Mouse (Mus musculus) right cerebral cortex, postnatal 4 days (tissue): ENCODE data around the gene Mast3.

Source experiments
- DNase-seq: peaks from one replicate; pipeline ENCODE4 v3.0.0-alpha.2; 2022

The Mast3 gene

DNA sequence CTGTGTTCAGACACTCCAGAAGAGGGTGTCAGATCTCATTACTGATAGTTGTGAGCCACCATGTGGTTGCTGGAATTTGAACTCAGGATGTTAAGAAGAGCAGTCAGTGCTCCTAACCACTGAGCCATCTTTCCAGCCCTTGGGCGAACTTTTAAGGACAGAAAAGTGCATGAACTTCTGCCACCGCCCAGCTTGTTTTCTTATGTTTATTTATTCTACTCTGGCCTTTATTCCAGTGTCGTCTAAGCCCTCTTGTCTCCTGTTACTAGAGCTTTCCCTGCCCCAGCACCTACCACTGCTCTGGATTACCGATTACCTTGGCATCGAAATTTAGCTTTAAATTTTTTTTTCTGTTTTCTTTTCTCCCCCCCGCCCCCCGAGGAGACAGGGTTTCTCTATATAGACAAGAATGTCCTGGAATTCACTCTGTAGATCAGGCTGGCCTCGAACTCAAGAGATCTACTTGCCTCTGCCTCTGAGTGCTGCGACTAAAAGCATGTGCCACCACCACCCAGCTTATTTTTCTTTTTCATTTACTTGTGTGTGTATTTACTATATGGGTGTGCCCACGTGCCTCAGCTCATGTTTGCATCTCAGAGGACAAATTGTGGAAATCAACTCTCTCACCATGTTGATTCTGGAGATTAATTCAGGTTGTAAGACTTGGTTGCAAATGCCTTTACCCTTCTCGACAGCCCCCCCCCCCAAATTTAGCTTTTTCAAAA, 1.9 kb downstream of the Mast3 start:
- no peak for DNase-seq

DNA sequence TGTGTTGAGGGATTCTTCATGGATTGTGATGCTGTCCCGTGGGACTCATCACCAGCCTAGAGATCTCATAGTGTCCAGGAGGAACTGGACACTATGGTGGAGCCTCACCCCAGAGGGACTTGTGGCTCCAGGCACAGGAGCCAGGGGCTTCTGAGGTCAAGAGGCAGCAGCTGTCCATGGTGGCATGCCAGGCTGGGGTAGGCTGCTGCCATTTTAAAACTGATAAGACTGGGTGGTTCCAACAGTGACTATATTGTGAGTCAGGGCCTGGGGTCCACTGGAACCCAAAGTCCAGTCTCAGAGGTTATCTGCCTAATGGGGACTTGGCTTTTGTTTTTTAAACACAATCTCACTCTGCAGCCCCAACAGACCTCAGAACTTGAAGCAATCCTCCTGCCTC, 3.0 kb downstream of the Mast3 start:
- no peak for DNase-seq

DNA sequence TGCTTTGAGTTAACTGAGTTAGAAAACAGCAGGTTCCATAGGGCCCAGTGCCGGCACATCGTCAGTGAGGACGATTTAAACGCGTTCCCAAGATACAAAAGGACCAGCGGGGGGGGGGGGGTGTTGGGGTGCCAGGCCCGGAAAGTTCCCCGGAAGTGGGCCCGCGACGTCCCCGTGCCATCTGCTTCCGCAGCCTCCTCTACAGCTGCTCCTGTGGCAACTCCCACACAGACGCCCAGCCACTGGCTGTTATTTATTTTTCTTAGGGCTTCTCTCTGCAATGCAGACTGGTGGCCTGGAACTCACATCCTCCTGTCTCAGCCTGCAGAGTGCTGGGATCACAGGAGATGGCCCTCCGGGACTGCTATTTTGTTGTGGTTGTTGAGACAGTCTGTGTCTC, 3.7 kb downstream of the Mast3 start:
- DNase-seq = no peak

DNA sequence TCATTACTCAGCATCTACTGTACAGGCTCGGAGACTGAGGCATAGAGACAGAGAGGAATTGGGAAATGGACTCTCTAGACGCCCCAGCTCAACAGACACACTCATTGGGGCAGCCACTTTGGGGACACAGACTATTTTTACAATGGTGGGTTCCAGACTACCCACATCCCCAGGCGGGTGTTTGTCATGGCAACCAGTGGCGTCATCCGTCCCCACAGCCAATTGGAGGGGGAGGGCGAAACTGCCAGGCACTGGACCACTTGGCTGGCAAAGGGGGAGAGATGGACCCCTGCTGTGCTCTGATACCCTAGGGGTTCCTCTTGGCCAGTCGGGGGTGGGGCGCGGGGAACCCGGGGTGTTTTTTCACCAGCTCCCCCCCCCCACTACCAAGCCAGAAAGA, 4.2 kb downstream of the Mast3 start:
- DNase-seq = no peak

DNA sequence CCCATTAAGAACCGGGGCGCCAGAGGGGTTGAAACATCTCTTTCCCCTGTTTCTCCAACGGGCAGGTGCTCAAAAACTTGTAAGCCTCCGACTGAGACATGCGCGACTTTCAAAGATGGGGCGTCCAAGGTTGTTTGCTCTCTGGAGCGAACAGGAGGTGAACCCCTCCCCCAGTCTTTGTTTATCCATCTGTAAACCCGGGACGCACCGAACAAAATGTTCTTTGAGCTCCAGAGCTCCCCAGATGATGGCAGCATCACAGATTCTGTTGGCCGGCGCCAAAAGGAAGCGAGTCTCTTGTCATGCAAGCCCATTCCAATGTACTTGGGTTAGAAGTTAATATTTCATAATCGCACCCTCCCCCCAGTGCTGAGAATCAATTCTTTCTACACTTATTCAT, 6.6 kb downstream of the Mast3 start:
- DNase-seq = no peak

DNA sequence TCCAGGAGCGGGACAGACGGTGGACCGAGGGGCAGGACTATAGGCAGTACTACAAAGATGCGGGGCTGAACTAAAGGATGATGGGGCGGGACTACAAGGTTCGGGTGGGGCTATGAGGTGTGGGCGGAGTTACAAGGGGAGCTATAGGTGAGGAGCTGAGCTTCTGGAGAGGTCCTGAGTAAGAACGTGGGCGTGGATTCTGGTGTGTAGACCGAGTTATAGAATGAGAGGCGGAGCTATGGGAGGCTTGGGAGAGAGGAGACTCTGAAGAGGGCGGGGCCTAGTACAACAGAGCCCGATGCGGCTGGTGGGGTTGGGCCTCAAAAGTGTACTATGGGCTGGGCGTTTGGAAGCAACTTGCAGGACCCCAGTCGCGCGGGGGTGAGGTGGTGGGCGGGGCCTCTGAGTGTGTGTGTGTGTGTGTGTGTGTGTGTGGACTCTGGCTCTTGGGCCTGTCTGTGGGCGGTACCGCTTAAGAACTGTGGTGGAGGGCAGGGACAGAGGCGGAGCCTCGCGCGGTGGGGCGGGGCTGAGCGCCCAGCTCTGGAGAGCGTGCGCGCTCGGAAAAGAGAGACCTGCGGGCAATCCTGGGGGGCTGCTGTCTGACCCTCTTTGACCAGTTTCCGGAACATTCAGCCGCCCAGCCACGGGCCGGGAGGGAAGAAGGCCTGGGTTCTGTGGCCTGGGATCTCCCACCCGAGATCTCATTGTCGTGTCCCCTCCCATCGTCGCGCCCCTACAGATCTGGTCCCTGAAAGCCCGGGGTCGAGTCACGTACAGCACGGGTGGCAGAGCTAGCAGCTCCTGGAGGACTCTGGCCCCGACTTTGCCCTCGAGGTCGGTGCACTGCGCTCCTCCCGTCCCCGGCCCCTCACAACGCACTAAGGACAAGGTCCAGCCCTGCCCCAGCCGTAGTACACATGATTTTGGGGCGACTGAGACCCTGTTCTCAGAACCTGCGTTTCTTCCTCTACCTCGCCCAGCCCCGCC, 7.5 kb downstream of the Mast3 start:
- peak; percentile 77 for DNase-seq

DNA sequence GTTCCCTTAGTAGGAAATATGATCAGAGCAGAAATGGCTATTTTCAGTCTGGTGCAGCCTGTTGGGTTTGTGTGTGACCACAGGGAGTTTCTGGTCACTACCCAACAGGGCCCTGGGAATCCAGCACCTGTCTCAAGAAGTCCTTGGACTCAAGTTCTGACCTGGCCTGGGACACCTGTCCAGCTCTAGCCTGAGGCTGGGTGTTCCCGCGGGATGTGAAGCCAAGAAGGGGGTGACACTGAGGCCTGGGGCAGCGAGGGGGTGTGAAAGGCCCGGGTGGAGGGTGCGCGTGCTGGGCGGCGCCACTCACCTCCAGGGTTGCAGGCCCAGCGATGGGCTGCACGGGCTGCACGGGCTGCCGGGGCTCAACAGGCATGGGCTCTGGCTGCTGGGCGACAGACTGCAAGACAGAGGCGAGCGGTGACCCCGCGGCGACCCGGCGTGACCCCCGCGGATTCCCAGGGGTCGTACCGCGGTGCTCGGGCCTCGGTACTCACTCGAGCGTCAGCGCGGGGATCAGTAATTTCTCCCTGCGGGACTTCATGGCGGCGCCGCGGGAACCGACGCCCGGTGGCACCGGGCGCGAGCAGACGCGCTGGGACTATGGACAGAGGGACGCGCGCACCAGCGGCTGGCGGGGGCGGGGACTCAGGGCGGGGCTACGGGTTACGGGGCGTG, 8.3 kb downstream of the Mast3 start:
- peak; percentile 83 for DNase-seq

DNA sequence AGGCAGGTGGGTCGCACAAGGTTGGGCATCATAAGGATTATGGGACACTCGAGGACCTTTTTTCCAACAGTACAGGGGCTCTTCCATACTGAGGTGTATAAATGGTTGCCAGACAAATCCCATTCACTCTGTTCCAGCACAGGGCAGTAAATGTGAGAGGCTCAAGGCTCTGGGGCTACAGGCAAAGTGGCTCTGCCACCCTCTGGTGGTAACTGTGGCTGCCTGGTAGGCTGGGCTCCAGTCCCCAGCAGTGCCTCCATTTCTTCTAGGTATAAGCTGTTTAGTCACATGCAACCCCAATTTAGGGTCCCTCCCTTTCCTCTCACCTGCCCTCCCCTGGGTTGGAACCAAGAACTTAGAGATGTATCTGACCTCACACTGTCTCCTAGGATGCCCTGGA, 9.5 kb downstream of the Mast3 start:
- DNase-seq = no peak

DNA sequence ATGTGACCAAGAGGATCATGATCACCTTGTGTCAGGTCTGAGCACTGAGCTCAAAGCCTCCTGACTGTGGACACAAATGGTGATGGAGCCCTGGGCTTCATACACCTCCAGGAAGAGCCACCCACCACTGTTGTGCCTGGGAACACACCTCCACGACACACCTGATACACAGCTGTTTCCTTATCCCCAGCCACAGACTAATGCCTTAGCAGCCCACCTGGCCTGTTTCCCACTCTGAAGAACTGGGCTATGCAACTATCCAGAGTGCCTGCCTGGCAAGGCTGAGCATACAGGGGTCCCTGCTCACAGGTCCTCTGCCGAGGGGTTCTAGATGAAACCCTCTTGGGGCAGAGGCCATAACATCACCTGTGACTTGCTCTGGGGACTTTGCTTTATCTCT, 10.6 kb downstream of the Mast3 start:
- no peak for DNase-seq

DNA sequence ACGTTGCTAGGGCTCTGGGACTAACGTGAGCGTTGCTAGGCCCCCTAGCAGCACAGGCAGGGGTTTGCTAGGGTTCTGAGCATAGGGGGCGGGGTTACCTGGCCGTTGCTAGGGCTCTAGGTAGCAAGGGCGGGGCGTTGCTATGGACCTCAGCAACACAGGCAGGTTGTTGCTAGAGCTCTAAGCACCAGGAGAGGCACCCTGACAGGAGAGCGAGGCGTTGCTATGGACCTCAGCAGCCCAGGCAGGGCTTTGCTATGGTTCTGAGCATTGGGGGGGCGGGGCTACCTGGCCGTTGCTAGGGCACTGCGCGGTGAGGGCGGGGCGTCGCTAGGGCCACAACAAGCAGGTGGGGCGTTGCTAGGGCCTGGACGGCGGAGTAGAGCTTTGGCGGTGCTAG, 12.2 kb downstream of the Mast3 start:
- DNase-seq = peak; percentile 68

DNA sequence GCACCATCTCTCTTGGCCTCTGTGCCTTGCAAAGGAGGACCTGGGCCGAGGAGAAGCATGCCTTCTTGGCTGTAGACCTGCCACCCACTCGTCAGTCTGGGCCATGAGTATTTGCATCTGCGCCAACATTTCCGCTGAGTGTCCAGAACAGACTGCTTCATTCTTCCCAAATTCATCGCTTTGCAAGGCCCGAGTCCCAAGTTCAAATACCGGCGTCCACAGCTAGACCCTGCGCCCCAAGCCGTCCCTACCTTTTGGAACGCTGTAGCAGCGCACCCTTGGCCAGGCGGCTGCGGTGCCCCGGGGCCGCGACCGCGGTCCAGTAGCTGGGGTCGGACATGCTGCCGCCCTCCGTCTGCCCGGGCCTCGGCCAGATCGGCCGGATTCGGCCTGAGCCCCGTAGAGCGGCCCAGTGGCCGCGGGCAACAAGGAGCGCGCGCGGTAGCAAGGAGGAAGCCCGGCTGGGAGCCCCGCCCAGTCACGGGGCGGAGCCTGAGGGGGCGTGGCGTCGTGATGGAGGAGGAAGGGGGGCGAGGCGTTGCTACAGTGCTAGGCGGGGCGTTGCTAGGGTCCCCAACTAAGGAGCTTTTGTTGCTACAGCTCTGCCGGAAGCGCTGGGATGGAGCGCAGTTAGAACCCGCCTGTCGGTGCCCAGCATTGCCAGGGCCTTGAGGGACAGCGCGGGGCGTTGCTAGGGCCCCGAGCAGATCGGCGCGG, 12.7 kb downstream of the Mast3 start:
- peak; percentile 95 for DNase-seq

DNA sequence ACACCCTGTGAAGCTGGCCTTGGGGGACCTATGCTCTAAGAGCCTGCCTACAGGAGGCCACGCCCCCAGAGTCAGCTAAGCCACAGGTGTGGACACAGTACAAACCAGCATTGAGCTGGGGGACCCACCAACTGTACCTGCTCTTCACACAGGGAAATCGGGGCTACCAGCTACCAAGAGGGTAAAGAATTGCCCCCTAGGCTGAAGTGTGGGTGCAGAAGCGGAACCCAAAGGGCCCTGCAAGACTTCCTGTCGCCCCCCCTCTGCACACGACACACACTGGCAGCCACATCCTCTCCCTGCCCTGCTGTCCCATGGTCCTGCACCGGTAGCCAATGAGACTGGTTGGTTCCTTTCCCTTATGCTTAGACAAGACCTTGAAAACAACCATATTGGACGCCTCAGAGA, 13.6 kb downstream of the Mast3 start:
- DNase-seq = no peak

DNA sequence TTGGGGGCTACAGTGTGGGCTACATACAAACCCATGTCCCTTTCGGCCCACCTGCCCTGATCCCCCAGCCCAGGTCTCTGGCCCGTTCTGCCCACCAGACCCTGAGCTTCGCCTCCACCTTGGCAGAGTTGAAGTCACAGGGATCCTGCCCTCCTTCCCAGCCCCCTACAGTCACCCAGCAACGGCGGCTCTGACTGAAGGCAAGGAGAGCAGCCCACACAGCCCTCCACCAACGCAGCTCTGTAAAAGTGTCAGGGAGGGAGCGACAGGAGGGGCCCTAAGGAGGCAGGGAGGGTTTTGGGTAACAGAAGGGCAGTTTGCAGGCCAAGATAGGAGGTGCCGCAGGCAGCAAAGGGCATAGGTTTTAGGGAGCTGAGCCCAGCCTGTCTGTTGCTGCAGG, 14.0 kb downstream of the Mast3 start:
- no peak for DNase-seq

DNA sequence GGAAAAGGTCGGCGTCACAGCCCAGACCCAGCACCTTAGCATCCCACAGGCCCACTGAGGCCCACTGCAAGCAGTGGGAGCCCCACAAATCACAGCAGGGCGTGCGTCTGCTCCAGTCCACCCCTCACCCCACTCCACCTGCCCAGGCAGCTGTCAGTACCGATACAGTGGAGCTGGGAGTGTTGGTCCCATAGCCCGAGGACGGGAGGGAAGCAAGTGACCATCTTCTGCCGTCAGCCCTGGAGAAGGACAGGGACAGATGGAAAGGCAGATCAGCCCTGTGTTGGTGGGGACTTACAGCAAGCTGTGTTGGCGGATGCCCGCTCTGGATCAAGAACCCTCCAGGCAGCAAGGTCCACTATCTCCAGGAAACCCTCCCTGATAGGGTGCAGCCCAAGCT, 15.8 kb downstream of the Mast3 start:
- no peak for DNase-seq

DNA sequence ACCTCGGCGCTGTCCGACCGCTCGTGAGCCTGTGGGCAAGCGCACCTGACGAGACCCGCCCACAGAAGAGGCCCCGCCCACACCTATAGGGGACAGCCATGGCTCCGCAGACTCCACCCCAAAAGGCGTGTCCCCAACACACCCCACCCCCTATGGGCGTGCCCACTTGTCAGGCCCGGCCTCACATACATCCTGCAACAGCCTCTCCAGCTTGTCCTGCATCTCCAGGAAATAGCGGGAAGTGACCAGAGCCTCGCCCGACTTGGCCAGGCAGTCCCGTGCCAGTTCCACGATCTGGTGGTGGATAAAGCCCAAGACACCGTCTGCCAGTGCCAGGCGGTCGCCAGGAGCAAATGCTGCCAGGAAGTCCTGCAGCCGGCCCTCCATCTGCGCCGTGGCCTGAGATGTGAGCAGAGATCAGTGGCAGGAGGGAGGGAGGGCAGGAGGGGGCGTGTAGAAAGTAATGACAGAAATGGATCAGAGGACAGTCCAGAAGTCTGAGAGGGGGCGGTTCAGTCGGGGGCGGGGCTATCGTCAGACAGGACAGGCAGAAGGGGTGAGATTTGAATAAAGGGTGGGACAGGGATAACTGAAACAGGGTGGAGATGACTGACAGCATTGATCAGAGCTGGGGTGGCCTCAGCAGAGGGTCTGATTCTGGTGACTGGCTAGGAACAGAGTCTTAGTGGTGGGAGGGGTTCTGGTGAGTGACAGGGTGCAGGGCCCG, 16.8 kb downstream of the Mast3 start:
- DNase-seq = no peak

DNA sequence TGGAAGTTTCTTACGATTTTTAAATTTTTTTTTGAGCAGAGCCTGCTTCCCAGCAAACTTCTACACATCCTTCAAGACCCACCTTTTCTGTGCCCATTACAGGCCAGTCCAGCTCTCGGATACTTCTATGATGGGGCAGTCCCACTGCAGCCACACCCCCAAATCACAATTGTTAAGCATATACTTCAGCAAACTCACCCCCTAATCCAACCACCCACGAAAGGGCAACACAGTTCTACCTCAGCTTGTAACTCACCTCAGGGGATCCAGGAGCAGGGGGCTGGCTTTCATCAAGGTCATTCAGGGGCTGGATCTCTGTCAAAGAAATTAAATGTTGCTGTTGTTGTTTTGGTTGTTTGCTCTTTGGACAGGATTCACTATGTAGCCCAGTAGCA, 17.8 kb downstream of the Mast3 start:
- DNase-seq = no peak

DNA sequence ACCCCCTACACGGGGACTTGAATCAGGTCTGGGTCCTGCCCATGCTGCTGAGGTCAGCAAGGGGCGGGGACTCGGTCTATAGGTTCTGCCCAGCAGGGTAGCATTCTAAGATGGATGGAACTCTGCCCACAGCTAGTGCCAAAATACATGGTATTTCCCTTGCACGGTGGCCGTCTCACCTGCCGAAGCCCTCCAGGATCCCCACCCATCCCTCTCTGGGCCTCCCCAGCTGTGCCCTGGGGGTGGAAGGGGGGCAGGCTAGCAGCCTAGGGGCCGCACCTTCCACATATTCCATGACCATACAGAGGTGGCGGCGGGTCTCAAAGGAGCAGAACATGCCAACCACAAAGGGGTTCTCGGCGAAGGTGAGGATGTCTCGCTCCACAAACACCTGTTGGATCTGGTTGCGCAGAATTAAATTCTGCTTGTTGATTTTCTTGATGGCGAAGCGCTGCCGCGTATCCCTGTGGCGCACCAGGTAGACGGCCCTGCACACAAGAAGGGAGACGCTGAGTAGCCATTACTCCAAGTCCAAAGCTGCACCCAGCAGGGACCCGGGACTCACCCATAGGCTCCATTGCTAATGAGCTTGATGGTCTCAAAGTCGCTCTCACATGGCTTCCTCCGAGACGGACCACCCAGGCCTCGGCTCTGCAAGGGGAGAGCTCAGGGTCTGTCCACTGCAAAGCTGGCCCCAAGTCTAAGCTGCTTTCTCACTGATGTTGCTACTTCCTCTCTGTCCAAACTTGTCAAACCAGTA, 18.4 kb downstream of the Mast3 start:
- DNase-seq = no peak

DNA sequence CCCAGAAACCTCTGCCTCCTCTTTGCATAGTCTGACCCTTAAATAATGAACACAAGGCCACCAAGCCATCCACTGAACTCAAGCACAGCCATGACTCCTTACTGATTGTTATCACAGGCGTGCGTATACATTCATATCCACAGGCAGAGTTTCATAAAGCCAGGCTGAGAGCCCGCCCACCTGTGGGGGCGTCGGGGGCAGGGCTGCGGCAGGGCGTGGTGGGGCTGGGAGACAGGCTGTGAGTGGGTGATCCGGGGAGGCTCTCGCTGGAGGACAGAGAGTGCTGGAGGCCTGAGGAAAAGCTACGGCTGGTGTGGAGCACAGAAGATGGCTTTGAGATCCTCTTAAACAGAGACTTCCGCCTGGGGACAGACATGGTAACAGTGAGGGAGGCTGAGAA, 24.8 kb downstream of the Mast3 start:
- DNase-seq = no peak

DNA sequence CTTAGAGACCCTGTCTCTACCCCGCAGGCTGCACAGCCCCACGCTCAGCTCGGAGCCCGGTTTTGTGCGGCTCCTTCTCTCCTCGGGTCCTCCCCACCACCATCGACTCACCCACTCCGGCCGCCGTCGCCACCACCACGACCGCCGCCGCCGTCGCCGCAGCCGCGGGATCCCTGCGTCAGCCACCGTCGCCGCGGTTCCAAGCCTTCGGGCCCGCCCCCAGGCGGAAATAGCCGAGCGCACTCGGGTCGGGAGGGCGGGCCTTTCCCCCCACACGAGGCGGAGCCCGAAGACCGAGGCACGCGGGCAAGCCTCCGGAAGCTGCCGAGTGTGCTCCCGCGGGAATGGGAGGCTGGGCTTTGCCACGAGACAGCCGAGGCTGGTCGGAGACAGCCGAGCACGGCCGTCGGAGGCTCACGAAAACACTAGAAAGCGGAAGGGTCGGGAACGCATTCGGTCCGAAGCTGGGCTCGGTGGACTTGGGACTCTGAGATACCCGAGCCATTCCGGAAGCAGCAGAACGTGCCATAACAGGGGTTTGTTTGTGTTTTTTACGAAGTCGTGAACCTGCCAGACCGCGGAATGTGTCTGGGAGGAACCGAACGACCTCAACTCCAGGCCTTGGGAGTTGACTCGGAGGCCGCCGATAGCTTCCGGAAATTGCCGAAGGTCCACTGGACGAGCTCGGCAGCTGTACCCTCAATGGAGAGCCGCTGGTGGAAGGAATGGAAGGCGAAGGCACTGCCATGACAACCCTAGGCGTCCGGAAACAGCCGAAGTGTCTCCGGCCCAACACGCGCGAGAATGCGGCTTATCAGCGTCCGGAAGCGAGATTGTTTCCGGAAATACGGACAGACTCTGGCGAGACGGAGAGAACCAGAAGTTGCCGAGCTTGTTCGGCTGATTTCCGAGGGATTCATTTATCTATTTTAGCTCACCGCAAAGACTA, 28.1 kb downstream of the Mast3 start, which contains the start of gene Pik3r2:
TSS of gene Pik3r2 (minus strand) at position 218 of the 949 bp plus-strand sequence.
- peak; percentile 99 for DNase-seq

DNA sequence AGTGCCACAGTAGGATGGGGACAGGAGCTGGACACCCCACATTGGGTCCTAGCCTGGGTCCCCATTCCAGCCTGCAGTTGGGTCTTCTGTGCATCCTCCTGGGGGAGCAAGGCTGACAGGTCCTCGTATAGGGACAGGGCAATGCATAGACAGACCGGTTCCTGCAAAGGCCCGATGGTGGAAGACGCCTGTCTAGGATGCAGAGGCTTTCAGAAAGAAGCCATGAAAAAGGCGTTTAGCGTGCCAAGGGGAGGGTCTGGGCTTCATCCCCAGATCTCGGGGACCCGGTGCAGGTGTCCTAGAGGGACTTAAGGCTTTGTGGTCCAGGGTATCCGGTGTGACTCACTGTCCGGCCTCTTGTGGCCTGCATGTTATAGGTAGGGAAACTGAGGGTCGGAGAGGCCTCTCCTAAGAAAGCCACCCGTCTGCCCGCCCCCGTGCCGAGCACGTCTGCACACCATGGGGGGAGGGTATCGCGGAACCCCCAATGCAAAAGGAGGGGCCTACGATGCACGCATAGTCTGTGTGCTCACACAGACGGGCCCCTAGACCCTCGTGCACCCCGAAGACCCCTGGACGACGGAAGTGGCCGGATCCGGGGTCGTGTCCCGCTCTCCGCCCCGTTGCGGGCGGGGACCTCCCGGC, 28.9 kb downstream of the Mast3 start:
- peak; percentile 55 for DNase-seq
